Mouse (Mus musculus): Measurements from ENCODE around the gene Prkar1b. TPM values are rescaled to one million over a fixed set of nuclear protein-coding genes. Genes with fewer than 3 reads are reported as not detected.

Gene Prkar1b
- polyA plus RNA-seq, 1 experiment from 2014 or later, result 207 TPM

DNA sequence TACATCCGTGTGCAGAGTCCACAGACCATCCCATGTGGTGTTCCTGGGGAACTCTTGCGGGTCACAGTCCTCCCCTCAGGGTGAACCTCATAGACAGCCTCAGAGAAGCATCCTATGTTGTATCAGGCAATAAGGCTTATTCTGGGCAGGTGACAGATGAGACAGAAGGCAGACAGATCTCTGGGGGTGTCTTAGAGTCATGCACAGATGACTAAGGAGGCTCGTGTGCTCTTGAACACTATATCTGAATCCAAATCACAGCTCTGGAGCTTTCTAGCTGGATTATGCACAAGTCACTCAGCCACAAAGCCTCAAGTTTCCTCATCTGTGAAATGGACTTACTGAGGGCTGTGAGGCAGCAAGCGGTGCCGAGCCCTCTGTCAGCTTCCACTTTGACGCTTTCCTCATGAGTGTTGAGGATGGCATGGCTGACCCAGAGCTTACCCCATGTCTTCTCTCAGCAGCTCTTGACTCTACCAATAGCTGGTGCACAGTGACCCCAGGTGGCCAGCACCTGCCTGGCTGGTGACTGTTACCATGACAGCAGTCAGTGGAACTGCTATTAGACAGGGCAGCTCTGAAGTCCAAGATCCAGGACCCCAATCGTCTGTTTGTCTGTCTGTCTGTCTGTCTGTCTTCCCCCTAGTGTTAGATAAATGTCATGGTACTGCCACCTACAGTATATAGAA, 64.8 kb downstream of the Prkar1b start:
- H3K27me3 ChIP-seq (ENCODE audit: control insufficient read depth, insufficient read depth, low read length), result no peaks in the 10 kb centered on the region
- no peak overlapping the region for H3K4me2 ChIP-seq (ENCODE audit: low read depth, low read length)
- no peak overlapping the region for H3K9ac ChIP-seq (replicated peaks; ENCODE audit: low read depth, low read length)
- no peak overlapping the region for H3K4me3 ChIP-seq (ENCODE audit: low read depth, low read length)
- H3K9me3 ChIP-seq (ENCODE audit: control insufficient read depth, low read length), result no peaks in the 10 kb centered on the region
- 81% methylated on average over 7 of the region's 7 CpGs for WGBS
- no peak overlapping the region for H3K27ac ChIP-seq (ENCODE audit: low read depth, low read length)
- ATAC-seq (ENCODE audit: low read depth), result no peak; the same call in 1 of the 2 replicates
- no peaks in the 10 kb centered on the region for H3K36me3 ChIP-seq (ENCODE audit: control insufficient read depth, insufficient read depth, low read length)
- peaks cover 4% of the 10 kb centered on the region; the same call in 1 of the 2 replicates for H3K4me1 ChIP-seq (ENCODE audit: control insufficient read depth, insufficient read depth, low read length)

DNA sequence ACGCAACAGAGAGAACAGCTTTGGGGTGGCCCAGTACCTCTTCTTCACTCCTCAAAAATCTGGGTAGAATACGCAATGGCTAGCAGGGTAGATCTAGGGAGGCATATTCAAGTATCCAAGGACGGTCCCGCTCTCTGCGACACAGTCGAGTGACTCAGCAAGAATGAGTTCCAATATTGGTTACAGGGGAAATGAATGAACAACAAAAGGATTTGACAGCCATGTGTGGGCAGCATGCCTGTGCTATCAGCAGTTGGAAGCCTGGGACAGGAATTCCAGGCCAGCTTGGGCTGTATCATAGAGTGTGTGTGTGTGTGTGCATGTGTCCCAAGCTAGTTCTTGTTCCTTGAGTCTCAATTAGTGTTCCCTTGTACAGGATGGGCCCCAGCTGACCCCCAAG, 65.5 kb downstream of the Prkar1b start:
- ATAC-seq (ENCODE audit: low read depth), result no peak
- H3K4me1 ChIP-seq (ENCODE audit: control insufficient read depth, insufficient read depth, low read length), result peaks cover 4% of the 10 kb centered on the region; the same call in 1 of the 2 replicates
- H3K36me3 ChIP-seq (ENCODE audit: control insufficient read depth, insufficient read depth, low read length), result no peaks in the 10 kb centered on the region
- no peak overlapping the region for H3K27ac ChIP-seq (ENCODE audit: low read depth, low read length)
- no peak overlapping the region for H3K4me3 ChIP-seq (ENCODE audit: low read depth, low read length)
- no peaks in the 10 kb centered on the region for H3K9me3 ChIP-seq (ENCODE audit: control insufficient read depth, low read length)
- WGBS, result 78% methylated on average over 6 of the region's 6 CpGs
- no peak overlapping the region for H3K4me2 ChIP-seq (ENCODE audit: low read depth, low read length)
- H3K27me3 ChIP-seq (ENCODE audit: control insufficient read depth, insufficient read depth, low read length), result no peaks in the 10 kb centered on the region
- H3K9ac ChIP-seq (replicated peaks; ENCODE audit: low read depth, low read length), result no peak overlapping the region

DNA sequence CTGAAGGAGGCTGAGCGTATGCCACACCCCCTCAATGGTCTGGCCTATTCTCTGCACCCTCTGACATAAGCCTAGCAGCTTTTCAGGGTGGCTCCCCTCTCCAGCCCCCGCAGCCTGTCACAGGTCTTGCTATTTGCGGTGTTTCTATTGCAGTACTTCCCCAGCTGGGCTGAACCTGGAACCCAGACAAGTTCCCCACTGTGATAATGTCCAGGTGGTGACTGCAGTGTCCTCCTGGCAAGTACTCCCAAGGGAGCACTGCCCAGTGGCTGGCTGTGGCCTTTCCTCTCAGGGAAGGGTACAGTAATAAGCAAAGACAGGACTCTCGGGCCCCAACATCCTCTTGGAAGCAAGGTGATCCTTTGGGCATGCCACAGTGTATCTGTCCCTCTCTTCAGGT, 66.0 kb downstream of the Prkar1b start:
- no peak overlapping the region for H3K9ac ChIP-seq (replicated peaks; ENCODE audit: low read depth, low read length)
- H3K27me3 ChIP-seq (ENCODE audit: control insufficient read depth, insufficient read depth, low read length), result no peaks in the 10 kb centered on the region
- H3K27ac ChIP-seq (ENCODE audit: low read depth, low read length), result no peak overlapping the region
- H3K4me3 ChIP-seq (ENCODE audit: low read depth, low read length), result no peak overlapping the region
- no peak for ATAC-seq (ENCODE audit: low read depth)
- no peaks in the 10 kb centered on the region for H3K9me3 ChIP-seq (ENCODE audit: control insufficient read depth, low read length)
- H3K4me1 ChIP-seq (ENCODE audit: control insufficient read depth, insufficient read depth, low read length), result peaks cover 4% of the 10 kb centered on the region; the same call in 1 of the 2 replicates
- no peaks in the 10 kb centered on the region for H3K36me3 ChIP-seq (ENCODE audit: control insufficient read depth, insufficient read depth, low read length)
- WGBS, result 78% methylated on average over 4 of the region's 4 CpGs
- no peak overlapping the region for H3K4me2 ChIP-seq (ENCODE audit: low read depth, low read length)

DNA sequence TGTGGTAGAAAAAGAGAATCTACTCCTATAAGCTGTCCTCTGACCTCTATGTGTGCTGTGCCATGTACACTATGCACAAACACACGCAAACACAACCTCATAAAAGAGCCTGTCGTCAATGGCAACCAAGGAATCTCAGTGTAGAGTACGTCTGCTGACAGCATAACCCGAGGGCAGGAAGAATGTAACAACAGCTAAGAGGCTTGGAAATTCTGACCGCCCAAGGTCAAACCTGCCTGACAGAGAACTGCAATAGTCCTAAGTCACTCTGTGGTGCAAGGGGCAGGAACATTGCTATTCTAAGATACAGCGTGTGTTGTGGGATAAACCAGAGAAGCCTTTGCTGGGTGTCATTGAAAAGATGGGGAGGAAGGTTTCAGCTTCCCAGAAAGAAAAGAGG, 68.4 kb downstream of the Prkar1b start:
- Histone ChIP-seq H3K36me3 (ENCODE audit: control insufficient read depth, insufficient read depth, low read length) (no peaks in the 10 kb centered on the region), H3K4me2 (ENCODE audit: low read depth, low read length) (no peak overlapping the region), H3K27ac (ENCODE audit: low read depth, low read length) (no peak overlapping the region), H3K4me1 (ENCODE audit: control insufficient read depth, insufficient read depth, low read length) (peaks cover 12% of the 10 kb centered on the region), H3K27me3 (ENCODE audit: control insufficient read depth, insufficient read depth, low read length) (no peaks in the 10 kb centered on the region), H3K9ac (replicated peaks; ENCODE audit: low read depth, low read length) (no peak overlapping the region), H3K9me3 (ENCODE audit: control insufficient read depth, low read length) (no peaks in the 10 kb centered on the region), H3K4me3 (ENCODE audit: low read depth, low read length) (no peak overlapping the region)
- WGBS, result 35% methylated on average over 6 of the region's 6 CpGs
- ATAC-seq (ENCODE audit: low read depth), result no peak

DNA sequence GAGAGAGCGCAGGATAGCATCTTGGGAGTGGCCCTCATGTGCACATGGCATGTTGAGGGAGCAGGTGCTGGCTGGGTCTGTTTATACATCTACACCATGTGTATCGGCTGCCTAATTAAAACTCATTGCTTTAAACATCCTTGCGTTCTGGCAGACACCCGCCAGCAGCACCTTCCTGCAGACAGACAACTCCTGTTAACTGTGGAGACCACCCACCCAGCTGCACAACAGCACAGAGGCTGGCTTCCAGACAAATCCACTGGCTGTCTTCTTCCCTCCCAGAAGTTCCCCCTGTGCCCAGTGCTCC, 71.7 kb downstream of the Prkar1b start:
- Histone ChIP-seq H3K36me3 (ENCODE audit: control insufficient read depth, insufficient read depth, low read length) (no peaks in the 10 kb centered on the region), H3K4me3 (ENCODE audit: low read depth, low read length) (no peak overlapping the region), H3K4me2 (ENCODE audit: low read depth, low read length) (no peak overlapping the region), H3K27ac (ENCODE audit: low read depth, low read length) (no peak overlapping the region), H3K27me3 (ENCODE audit: control insufficient read depth, insufficient read depth, low read length) (no peaks in the 10 kb centered on the region), H3K4me1 (ENCODE audit: control insufficient read depth, insufficient read depth, low read length) (peaks cover 18% of the 10 kb centered on the region), H3K9ac (replicated peaks; ENCODE audit: low read depth, low read length) (no peak overlapping the region), H3K9me3 (ENCODE audit: control insufficient read depth, low read length) (no peaks in the 10 kb centered on the region)
- WGBS, result 25% methylated on average over 4 of the region's 4 CpGs
- peak; percentile 19; the same call in 1 of the 2 replicates for ATAC-seq (ENCODE audit: low read depth)

DNA sequence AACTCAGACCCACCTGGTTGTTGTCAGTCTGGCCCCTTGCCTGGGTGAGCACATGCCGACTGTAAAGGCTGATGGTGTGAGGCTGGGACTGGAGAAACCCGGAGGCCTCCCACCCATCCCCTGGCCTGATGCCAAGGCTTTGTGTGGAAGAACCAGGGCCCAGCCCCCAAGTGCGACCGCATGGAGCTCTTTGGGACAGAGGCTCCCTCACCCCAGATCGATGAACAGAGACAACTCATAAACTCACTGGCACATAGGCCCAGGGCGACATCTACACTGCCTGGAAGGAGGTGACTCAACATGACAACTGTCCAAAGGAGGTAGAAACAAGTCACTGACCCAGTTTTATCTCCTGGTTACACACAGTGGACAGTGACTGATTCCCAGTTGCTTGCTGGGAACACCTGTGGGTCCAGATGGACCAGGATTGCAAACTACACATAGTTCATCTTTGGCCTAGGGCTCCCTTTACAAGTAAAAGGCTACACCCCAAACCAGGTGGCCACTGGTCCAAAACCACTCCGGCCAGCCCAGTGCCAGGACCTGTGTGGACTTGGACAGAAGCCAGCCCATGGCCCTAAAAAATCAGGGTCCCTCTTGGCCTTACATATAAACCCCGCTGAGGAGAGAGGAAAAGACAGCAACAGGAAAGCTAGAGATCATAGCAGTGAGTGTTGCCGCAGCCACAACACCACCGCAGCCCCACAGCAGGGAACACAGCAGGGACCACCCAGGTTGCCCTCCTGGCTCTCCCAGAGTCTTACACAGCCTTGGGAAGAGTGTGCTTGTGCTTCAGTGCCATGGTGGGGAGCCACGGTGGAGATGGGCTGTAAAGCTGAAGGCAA, 72.3 kb downstream of the Prkar1b start:
- no peak overlapping the region for H3K27ac ChIP-seq (ENCODE audit: low read depth, low read length)
- WGBS, result 52% methylated on average over 11 of the region's 11 CpGs

DNA sequence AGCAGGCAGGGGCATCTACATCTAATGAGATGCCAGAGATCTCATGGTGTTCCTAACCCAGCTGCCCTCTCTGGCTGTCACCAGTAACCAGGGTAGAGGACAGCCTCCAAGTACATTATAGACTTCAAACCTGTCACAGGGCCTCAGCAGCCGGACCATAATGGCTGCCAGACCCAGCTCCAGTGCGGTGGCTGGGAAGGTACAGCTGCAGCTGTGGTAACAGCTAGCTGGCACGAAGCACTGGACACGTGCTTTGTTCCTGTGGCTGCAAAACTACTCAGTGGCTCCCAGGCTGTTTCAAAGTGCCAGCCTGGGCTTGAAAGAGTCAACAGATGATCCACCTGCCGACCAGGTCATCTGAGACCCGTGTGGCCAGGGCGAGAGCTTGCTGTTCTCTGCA, 73.4 kb downstream of the Prkar1b start:
- H3K4me1 ChIP-seq (ENCODE audit: control insufficient read depth, insufficient read depth, low read length), result peaks cover 17% of the 10 kb centered on the region
- ATAC-seq (ENCODE audit: low read depth), result no peak
- H3K27me3 ChIP-seq (ENCODE audit: control insufficient read depth, insufficient read depth, low read length), result no peaks in the 10 kb centered on the region
- H3K4me2 ChIP-seq (ENCODE audit: low read depth, low read length), result no peak overlapping the region
- no peak overlapping the region for H3K4me3 ChIP-seq (ENCODE audit: low read depth, low read length)
- no peaks in the 10 kb centered on the region for H3K9me3 ChIP-seq (ENCODE audit: control insufficient read depth, low read length)
- WGBS, result 69% methylated on average over 7 of the region's 7 CpGs
- H3K9ac ChIP-seq (replicated peaks; ENCODE audit: low read depth, low read length), result no peak overlapping the region
- no peaks in the 10 kb centered on the region for H3K36me3 ChIP-seq (ENCODE audit: control insufficient read depth, insufficient read depth, low read length)
- H3K27ac ChIP-seq (ENCODE audit: low read depth, low read length), result no peak overlapping the region

More for the DNA sequence above, 72.3 kb downstream of the Prkar1b start:
- ATAC-seq (ENCODE audit: low read depth), result peak; percentile 18; the same call in 1 of the 2 replicates
- no peak overlapping the region for H3K4me2 ChIP-seq (ENCODE audit: low read depth, low read length)
- H3K9ac ChIP-seq (replicated peaks; ENCODE audit: low read depth, low read length), result no peak overlapping the region
- H3K4me3 ChIP-seq (ENCODE audit: low read depth, low read length), result no peak overlapping the region
- H3K36me3 ChIP-seq (ENCODE audit: control insufficient read depth, insufficient read depth, low read length), result no peaks in the 10 kb centered on the region
- no peaks in the 10 kb centered on the region for H3K9me3 ChIP-seq (ENCODE audit: control insufficient read depth, low read length)
- H3K27me3 ChIP-seq (ENCODE audit: control insufficient read depth, insufficient read depth, low read length), result no peaks in the 10 kb centered on the region
- peaks cover 18% of the 10 kb centered on the region for H3K4me1 ChIP-seq (ENCODE audit: control insufficient read depth, insufficient read depth, low read length)

DNA sequence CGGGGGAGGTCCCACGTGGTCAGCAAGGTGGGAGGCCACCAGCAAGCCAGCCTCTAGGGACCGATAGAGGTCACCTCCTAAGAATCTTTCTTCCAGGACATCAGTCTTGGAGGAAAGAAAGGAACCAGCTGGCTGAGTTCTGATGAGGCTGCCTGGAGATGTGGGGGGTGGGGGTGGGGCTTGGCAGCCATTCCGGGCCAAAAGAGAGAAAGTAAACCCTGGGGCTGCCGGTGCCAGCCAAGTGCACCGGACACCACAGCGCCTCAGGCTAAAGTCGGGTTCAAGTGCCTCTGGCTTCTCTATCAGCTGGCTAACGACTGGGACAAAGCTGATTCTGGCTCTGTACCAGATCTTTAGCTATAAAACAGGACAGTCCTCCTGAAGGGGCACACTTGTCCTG, 74.0 kb downstream of the Prkar1b start:
- Histone ChIP-seq H3K9ac (replicated peaks; ENCODE audit: low read depth, low read length) (no peak overlapping the region), H3K27ac (ENCODE audit: low read depth, low read length) (no peak overlapping the region), H3K36me3 (ENCODE audit: control insufficient read depth, insufficient read depth, low read length) (no peaks in the 10 kb centered on the region), H3K4me3 (ENCODE audit: low read depth, low read length) (no peak overlapping the region), H3K4me2 (ENCODE audit: low read depth, low read length) (no peak overlapping the region), H3K4me1 (ENCODE audit: control insufficient read depth, insufficient read depth, low read length) (peaks cover 14% of the 10 kb centered on the region; the same call in 1 of the 2 replicates), H3K9me3 (ENCODE audit: control insufficient read depth, low read length) (no peaks in the 10 kb centered on the region), H3K27me3 (ENCODE audit: control insufficient read depth, insufficient read depth, low read length) (no peaks in the 10 kb centered on the region)
- 34% methylated on average over 9 of the region's 9 CpGs for WGBS
- ATAC-seq (ENCODE audit: low read depth), result no peak

DNA sequence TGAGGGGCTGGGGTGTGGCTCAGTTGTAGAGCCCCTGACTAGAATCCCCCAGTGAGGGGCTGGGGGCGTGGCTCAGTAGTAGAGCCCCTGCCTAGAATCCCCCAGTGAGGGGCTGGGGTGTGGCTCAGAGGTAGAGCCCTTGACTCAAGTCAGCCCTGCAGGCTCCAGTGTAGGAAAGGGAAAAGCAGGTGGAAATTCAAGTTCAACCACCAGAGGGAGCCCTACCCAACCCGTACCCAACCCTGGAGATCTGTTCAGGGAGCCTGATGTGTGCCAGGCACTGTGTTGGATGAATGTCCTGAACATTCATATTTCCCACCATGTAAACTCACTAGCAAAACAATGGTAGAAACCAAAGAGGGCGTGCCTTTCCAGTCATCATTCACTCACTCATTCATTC, 74.7 kb downstream of the Prkar1b start:
- Histone ChIP-seq H3K36me3 (ENCODE audit: control insufficient read depth, insufficient read depth, low read length) (no peaks in the 10 kb centered on the region), H3K4me3 (ENCODE audit: low read depth, low read length) (no peak overlapping the region), H3K27ac (ENCODE audit: low read depth, low read length) (no peak overlapping the region), H3K4me1 (ENCODE audit: control insufficient read depth, insufficient read depth, low read length) (peaks cover 14% of the 10 kb centered on the region; the same call in 1 of the 2 replicates), H3K9me3 (ENCODE audit: control insufficient read depth, low read length) (no peaks in the 10 kb centered on the region), H3K4me2 (ENCODE audit: low read depth, low read length) (no peak overlapping the region), H3K27me3 (ENCODE audit: control insufficient read depth, insufficient read depth, low read length) (no peaks in the 10 kb centered on the region), H3K9ac (replicated peaks; ENCODE audit: low read depth, low read length) (no peak overlapping the region)
- no peak for ATAC-seq (ENCODE audit: low read depth)
- 48% methylated on average over 3 of the region's 3 CpGs for WGBS
